Mouse (Mus musculus) midbrain, embryonic 14.5 days (tissue): ENCODE results near the gene Psmd1. TPM values are rescaled to one million over a fixed set of nuclear protein-coding genes. Genes with fewer than 3 reads are reported as not detected.
A peak's percentile ranks its signal among the peaks of the same experiment; 100 is the strongest.

ENCODE experiments used
- ATAC-seq: fragments of 200-750 bp; cut with Nextera tagmentation; 2 replicates; pipeline ENCODE4 v1.8.0; 2017; ENCODE audit warnings: moderate number of reproducible peaks, moderate library complexity; ENCODE audit not compliant: low FRiP score, low TSS enrichment
- DNase-seq: peaks from one replicate; pipeline ENCODE4 v3.0.0-alpha.2; 2015
- H3K27ac ChIP-seq: fragments of 300-500 bp; sonication (generic); replicated peaks from 2 replicates; pipeline ENCODE4 v1.5.1; 2014; ENCODE audit warnings: mild to moderate bottlenecking, low read depth, low read length, moderate library complexity
- H3K27me3 ChIP-seq: fragments of 300-500 bp; sonication (generic); 2 replicates; pipeline ENCODE4 v1.6.1; 2014; ENCODE audit warnings: low read length, control low read depth, mixed read lengths; ENCODE audit not compliant: control insufficient read depth, insufficient read depth
- H3K36me3 ChIP-seq: fragments of 300-500 bp; sonication (generic); 2 replicates; pipeline ENCODE4 v1.6.1; 2014; ENCODE audit warnings: low read length, control low read depth; ENCODE audit not compliant: control insufficient read depth, insufficient read depth
- H3K4me1 ChIP-seq: fragments of 300-500 bp; sonication (generic); 2 replicates; pipeline ENCODE4 v1.6.1; 2014; ENCODE audit warnings: mild to moderate bottlenecking, antibody characterized with exemption, low read length, control low read depth; ENCODE audit not compliant: control insufficient read depth, insufficient read depth
- H3K4me2 ChIP-seq: fragments of 300-500 bp; sonication (generic); 2 replicates; pipeline ENCODE4 v1.6.1; 2014; ENCODE audit warnings: mild to moderate bottlenecking, low read length, moderate library complexity
- H3K4me3 ChIP-seq: fragments of 300-500 bp; sonication (generic); replicated peaks from 2 replicates; pipeline ENCODE4 v1.5.1; 2014; ENCODE audit warnings: low read depth, low read length
- H3K9ac ChIP-seq: fragments of 300-500 bp; sonication (generic); replicated peaks from 2 replicates; pipeline ENCODE4 v1.6.1; 2014; ENCODE audit warnings: mild to moderate bottlenecking, low read length, moderate library complexity
- H3K9me3 ChIP-seq: fragments of 300-500 bp; sonication (generic); 2 replicates; pipeline ENCODE4 v1.6.1; 2016; ENCODE audit warnings: low read length, control low read depth, mixed read lengths; ENCODE audit not compliant: control insufficient read depth
- whole genome bisulfite sequencing: fragments of 180-500 bp; shearing (Covaris S2); extraction: QIAGEN DNeasy Blood & Tissue Kit; methylation state at CpG from one replicate; pipeline ENCODE4 v1.1.7; 2014; 5-methylcytosine and 5-hydroxymethylcytosine counted together
- polyA plus RNA-seq: library from polyadenylated mRNA; unstranded; fragments of >200 nt; fragmentation: Nextera tagmentation; extraction: Ambion mirVana; gene quantifications from 2 replicates; pipeline ENCODE4 v1.2.1, GENCODE M21; 2014

Gene Psmd1
- polyA plus RNA-seq, 1 experiment from 2014 or later, result 214 TPM

GRCm38 (mm10) chr1:86148161-86148560, 84.0 kb downstream of the Psmd1 start:
- Histone ChIP-seq H3K27me3 (no peaks in the 10 kb centered on the region), H3K4me1 (no peaks in the 10 kb centered on the region), H3K36me3 (peaks cover 4% of the 10 kb centered on the region; the same call in 1 of the 2 replicates), H3K4me2 (no peak overlapping the region), H3K9ac (no peak overlapping the region), H3K4me3 (no peak overlapping the region), H3K9me3 (no peaks in the 10 kb centered on the region), H3K27ac (no peak overlapping the region)
- DNase-seq (no peak), ATAC-seq (no peak)
- WGBS, result 85% methylated on average over 9 of the region's 9 CpGs

DNA sequence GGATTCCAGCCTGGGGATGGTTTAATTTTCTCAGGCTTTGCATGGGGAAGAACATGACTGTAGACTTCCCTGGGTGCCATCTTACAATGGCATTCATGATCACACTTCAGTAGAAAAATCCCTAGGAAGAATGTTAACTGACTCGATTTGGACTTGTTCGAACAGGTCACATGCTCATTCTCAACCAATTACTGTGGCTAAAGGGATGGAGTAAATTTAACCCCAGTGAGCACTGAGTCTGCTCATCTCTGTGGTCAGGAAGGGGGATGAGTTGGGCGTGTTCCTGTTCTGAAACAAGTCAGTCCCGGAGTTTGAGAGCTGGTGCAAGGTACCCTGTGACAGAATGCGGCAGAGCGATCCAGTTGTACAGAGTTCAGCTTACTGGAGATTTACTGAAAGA, 86.7 kb downstream of the Psmd1 start:
- whole genome bisulfite sequencing, result 86% methylated on average over 6 of the region's 6 CpGs

GRCm38 (mm10) chr1:86151376-86151775, 87.2 kb downstream of the Psmd1 start:
- Histone ChIP-seq H3K4me2 (no peak overlapping the region), H3K4me1 (peaks cover 12% of the 10 kb centered on the region), H3K4me3 (no peak overlapping the region), H3K27ac (no peak overlapping the region), H3K27me3 (no peaks in the 10 kb centered on the region), H3K9me3 (no peaks in the 10 kb centered on the region), H3K9ac (no peak overlapping the region), H3K36me3 (no peaks in the 10 kb centered on the region)
- ATAC-seq (no peak), DNase-seq (no peak)
- 94% methylated on average over 7 of the region's 7 CpGs for WGBS

More for the DNA sequence above, 86.7 kb downstream of the Psmd1 start:
- no peaks in the 10 kb centered on the region for H3K27me3 ChIP-seq
- no peak overlapping the region for H3K9ac ChIP-seq
- no peaks in the 10 kb centered on the region for H3K36me3 ChIP-seq
- H3K4me1 ChIP-seq, result peaks cover 12% of the 10 kb centered on the region
- H3K4me2 ChIP-seq, result no peak overlapping the region
- DNase-seq (no peak), ATAC-seq (no peak)
- no peak overlapping the region for H3K27ac ChIP-seq
- no peak overlapping the region for H3K4me3 ChIP-seq
- H3K9me3 ChIP-seq, result no peaks in the 10 kb centered on the region

DNA sequence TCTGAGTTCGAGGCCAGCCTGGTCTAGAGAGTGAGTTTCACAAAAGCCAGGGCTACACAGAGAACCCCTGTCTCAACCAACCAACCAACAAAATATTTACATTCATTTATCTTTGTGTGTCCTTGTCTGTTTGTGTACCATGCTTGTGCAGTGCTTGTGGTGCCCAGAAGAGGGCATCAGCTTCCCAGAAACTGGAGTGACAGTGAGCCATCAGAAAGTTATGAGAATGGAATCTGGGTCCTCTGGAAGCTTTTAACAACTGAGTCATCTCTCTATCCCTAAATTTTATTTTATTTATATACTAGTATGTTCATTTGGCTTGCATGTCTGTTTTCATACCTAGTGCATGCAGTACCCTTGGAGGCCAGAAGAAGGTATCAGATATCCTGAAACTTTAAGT, 88.4 kb downstream of the Psmd1 start:
- no peak overlapping the region for H3K9ac ChIP-seq
- H3K36me3 ChIP-seq, result peaks cover 7% of the 10 kb centered on the region
- ATAC-seq, result no peak
- 86% methylated on average over 1 of the region's 1 CpGs for WGBS
- H3K4me2 ChIP-seq, result no peak overlapping the region
- DNase-seq, result no peak
- H3K27me3 ChIP-seq, result no peaks in the 10 kb centered on the region
- H3K4me3 ChIP-seq, result no peak overlapping the region
- no peaks in the 10 kb centered on the region for H3K9me3 ChIP-seq
- H3K27ac ChIP-seq, result no peak overlapping the region
- H3K4me1 ChIP-seq, result peaks cover 12% of the 10 kb centered on the region

DNA sequence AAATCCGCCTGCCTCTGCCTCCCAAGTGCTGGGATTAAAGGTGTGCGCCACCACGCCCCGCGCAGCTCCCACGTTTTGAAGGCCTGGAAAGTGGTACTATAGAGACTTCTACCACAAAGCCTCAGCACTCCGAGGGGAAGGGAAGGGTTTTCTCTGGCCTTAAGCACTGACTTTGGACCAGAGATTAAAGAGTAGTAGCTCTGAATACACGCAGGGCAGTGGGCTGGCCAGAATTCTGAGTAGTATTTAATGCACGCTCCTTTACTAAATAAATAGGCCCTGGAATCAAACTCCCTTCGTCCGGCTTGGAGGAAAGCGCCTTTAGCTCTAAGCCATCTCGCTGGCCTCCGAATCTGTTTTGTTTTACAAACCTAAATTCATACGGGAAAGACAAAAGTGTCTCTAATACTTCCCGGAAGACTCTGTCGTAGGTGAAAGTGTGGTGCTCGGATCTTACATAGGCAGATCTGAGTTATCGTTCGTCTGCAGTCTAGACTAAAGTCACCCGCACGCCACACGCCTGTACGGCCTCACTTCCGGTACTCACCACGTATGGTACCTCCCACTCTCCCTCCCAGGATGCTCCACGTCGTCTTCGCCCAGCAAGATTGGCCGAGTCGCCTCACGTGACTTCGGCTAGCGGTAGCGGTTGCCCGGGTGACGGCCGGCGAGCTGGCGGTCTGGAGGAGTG, 90.1 kb downstream of the Psmd1 start, which contains the start of gene Armc9:
TSS of gene Armc9 (plus strand) at position 648 of the 691 bp plus-strand sequence.
- peaks cover 12% of the 10 kb centered on the region for H3K4me1 ChIP-seq
- DNase-seq (peak; percentile 97), ATAC-seq (peak; percentile 100)
- H3K9me3 ChIP-seq, result no peaks in the 10 kb centered on the region
- peak within 1 kb of the TSS; percentile 63 for H3K4me2 ChIP-seq
- H3K27me3 ChIP-seq, result no peaks in the 10 kb centered on the region
- H3K4me3 ChIP-seq, result peak within 1 kb of the TSS; percentile 78
- H3K9ac ChIP-seq, result peak within 1 kb of the TSS; percentile 72
- H3K27ac ChIP-seq, result peak within 1 kb of the TSS; percentile 71
- H3K36me3 ChIP-seq, result peaks cover 18% of the 10 kb centered on the region
- 3% methylated on average over 40 of the region's 40 CpGs for WGBS

- H3K4me2 ChIP-seq, result peak overlapping the region; percentile 63
- no peaks in the 10 kb centered on the region for H3K9me3 ChIP-seq
- peak overlapping the region; percentile 63 for H3K27ac ChIP-seq
- H3K27me3 ChIP-seq, result no peaks in the 10 kb centered on the region
- 0% methylated on average over 18 of the region's 18 CpGs for WGBS
- peak overlapping the region; percentile 72 for H3K9ac ChIP-seq
- peaks cover 12% of the 10 kb centered on the region for H3K4me1 ChIP-seq
- peak overlapping the region; percentile 78 for H3K4me3 ChIP-seq
- ATAC-seq (no peak), DNase-seq (no peak)
- peaks cover 18% of the 10 kb centered on the region for H3K36me3 ChIP-seq
These were observed 90.6 kb downstream of the Psmd1 start for GRCm38 (mm10) chr1:86154824-86155164.

DNA sequence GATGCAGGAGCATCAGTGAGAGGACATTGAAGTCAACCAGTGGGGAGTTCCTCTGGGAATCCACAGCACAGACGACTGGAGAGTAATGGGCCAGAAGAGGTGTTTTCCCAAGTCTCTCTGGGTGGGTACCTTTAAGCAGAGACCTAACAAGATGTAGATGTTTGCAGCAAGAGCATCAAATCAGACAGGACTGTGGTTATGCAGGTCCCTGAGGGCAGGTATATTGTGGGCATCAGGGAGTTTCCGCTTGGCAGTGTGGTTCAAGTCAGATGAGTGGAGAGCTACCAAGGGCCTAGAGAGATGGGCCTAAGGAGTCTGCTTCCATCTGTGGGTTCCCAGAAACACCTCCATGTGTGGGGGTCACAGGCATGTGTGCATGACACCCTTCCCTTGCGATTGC, 91.9 kb downstream of the Psmd1 start:
- no peak overlapping the region for H3K27ac ChIP-seq
- DNase-seq, result no peak
- ATAC-seq, result no peak
- H3K36me3 ChIP-seq, result peaks cover 31% of the 10 kb centered on the region
- H3K9ac ChIP-seq, result no peak overlapping the region
- peaks cover 12% of the 10 kb centered on the region for H3K4me1 ChIP-seq
- no peaks in the 10 kb centered on the region for H3K9me3 ChIP-seq
- H3K4me3 ChIP-seq, result no peak overlapping the region
- WGBS, result 83% methylated on average over 3 of the region's 3 CpGs
- H3K27me3 ChIP-seq, result no peaks in the 10 kb centered on the region
- H3K4me2 ChIP-seq, result no peak overlapping the region

DNA sequence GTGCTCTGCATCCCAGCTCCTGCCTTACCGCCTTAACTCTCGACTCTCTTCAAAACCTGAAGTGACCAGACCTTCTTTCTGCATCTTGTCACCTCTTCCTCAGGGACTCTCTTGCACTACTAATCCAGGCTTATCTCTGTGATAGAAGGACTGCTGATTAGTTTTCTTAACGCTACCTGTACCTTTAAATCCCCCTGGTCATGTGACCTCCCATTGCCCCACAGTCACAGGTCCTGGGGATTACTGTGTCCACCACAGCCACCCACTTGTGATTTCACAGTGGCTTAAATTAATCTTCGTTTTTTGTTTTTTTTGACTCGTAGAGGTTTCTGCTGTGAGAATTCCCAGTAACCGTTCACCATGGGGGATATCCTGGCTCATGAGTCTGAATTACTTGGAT, 92.4 kb downstream of the Psmd1 start:
- Histone ChIP-seq H3K9ac (no peak overlapping the region), H3K4me2 (no peak overlapping the region), H3K27me3 (no peaks in the 10 kb centered on the region), H3K4me1 (peaks cover 12% of the 10 kb centered on the region), H3K27ac (no peak overlapping the region), H3K4me3 (no peak overlapping the region), H3K36me3 (peaks cover 36% of the 10 kb centered on the region), H3K9me3 (no peaks in the 10 kb centered on the region)
- ATAC-seq, result no peak
- DNase-seq, result no peak
- WGBS, result 93% methylated on average over 6 of the region's 6 CpGs

GRCm38 (mm10) chr1:86160059-86160458, 95.9 kb downstream of the Psmd1 start:
- Histone ChIP-seq H3K36me3 (peaks cover 65% of the 10 kb centered on the region), H3K4me2 (no peak overlapping the region), H3K4me1 (peaks cover 7% of the 10 kb centered on the region), H3K27ac (no peak overlapping the region), H3K4me3 (no peak overlapping the region), H3K9me3 (no peaks in the 10 kb centered on the region), H3K9ac (no peak overlapping the region), H3K27me3 (no peaks in the 10 kb centered on the region)
- no peak for ATAC-seq
- 92% methylated on average over 6 of the region's 6 CpGs for WGBS
- no peak for DNase-seq
